Mouse (Mus musculus) heart, adult 2 months (tissue): Measurements from ENCODE around the gene Map3k10. TPM values are rescaled to one million over a fixed set of nuclear protein-coding genes. Genes with fewer than 3 reads are reported as not detected.

Source experiments
- DNase-seq, 2 experiments: peaks; one replicate each; pipeline ENCODE4 v3.0.0; 2021
- H3K27ac ChIP-seq: fragments of 200-600 bp; 2 replicates; pipeline ENCODE4 v1.8.1; 2022
- H3K27me3 ChIP-seq: fragments of 200-500 bp; 2 replicates; pipeline ENCODE4 v1.6.1; 2012; ENCODE audit warnings: mild to moderate bottlenecking, low read length, inconsistent platforms, mixed read lengths; ENCODE audit not compliant: control insufficient read depth, insufficient read depth
- H3K36me3 ChIP-seq: fragments of 200-500 bp; 2 replicates; pipeline ENCODE4 v1.6.1; 2012; ENCODE audit warnings: low read length, inconsistent platforms; ENCODE audit not compliant: control insufficient read depth, insufficient read depth
- H3K4me1 ChIP-seq: fragments of 200-500 bp; 2 replicates; pipeline ENCODE4 v1.6.1; 2011; ENCODE audit warnings: low read length; ENCODE audit not compliant: control insufficient read depth, insufficient read depth
- H3K4me3 ChIP-seq: fragments of 200-600 bp; 2 replicates; pipeline ENCODE4 v1.8.1; 2022
- H3K79me2 ChIP-seq: fragments of 200-500 bp; replicated peaks from 2 replicates; pipeline ENCODE4 v1.6.1; 2012; ENCODE audit warnings: mild to moderate bottlenecking, inconsistent platforms, low read length, moderate library complexity, mixed read lengths; ENCODE audit not compliant: control insufficient read depth, insufficient read depth
- H3K9ac ChIP-seq: fragments of 200-500 bp; 2 replicates; pipeline ENCODE4 v1.6.1; 2012; ENCODE audit warnings: low read depth, mild to moderate bottlenecking, control low read depth, inconsistent platforms, low read length, mixed read lengths
- CTCF ChIP-seq: fragments of 200-600 bp; IDR thresholded peaks from 2 replicates; pipeline ENCODE4 v1.8.1; 2022; ENCODE audit warnings: antibody characterized with exemption, mild to moderate bottlenecking, moderate library complexity
- EP300 ChIP-seq: fragments of 200-500 bp; IDR thresholded peaks from 2 replicates; pipeline ENCODE4 v1.6.1; 2011; ENCODE audit warnings: low read depth, low read length, control low read depth; ENCODE audit not compliant: insufficient read depth
- POLR2A ChIP-seq: fragments of 200-500 bp; IDR thresholded peaks from 2 replicates; pipeline ENCODE4 v1.6.1; 2011; ENCODE audit warnings: mild to moderate bottlenecking, low read depth, low read length, control low read depth; ENCODE audit not compliant: insufficient read depth
- WGBS: fragments of 180-500 bp; shearing (Covaris S2); methylation state at CpG from one replicate; pipeline ENCODE4 v1.1.7; 2018; 5-methylcytosine and 5-hydroxymethylcytosine counted together
- intact Hi-C: fragments of 180-260 bp; cut with DNase I; formaldehyde crosslinking; loops from one replicate; pipeline ENCODE4 v1.15.1; 2025
- polyA plus RNA-seq: library from polyadenylated mRNA; depleted of rRNA; stranded (reverse); fragments of >200 nt; gene quantifications from 2 replicates; pipeline ENCODE4 v1.2.3, GENCODE M21; 2012
- total RNA-seq, 2 experiments: library from RNA; stranded (reverse); gene quantifications; 2 replicates each; pipeline ENCODE4 v1.2.3; 2021

The Map3k10 gene
- total and polyA plus RNA-seq, 3 experiments = 14.6 to 21.7 (median 20.6) TPM

DNA sequence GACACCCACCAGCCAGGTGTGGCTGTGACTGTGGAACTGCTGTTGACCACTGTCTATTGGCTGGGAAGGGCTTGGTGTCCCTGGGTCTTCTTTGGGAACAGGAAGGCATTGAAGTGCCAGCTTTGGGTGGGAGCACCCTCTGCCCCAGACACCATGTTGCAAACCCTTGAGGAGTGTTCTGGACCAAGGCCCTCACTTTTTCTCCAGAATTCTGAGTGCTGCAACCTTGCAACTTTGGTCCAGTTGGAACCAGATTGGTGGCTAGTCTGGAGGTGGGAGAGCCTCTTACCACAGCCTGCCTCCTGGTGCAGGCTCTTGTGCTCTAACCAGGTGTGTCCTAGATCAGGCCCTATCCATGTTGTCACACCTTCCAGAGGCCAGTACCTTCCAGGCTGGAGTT lies 49.4 kb downstream of the Map3k10 start:
- no peaks in the 10 kb centered on the region for H3K79me2 ChIP-seq
- H3K4me1 ChIP-seq = peaks cover 2% of the 10 kb centered on the region; the same call in 1 of the 2 replicates
- TF ChIP-seq EP300 = no peak
- TF ChIP-seq POLR2A = no peak
- TF ChIP-seq CTCF = no peak
- H3K27me3 ChIP-seq = no peaks in the 10 kb centered on the region
- no peak overlapping the region for H3K27ac ChIP-seq
- no peak overlapping the region for H3K9ac ChIP-seq
- no peak overlapping the region for H3K4me3 ChIP-seq
- no peaks in the 10 kb centered on the region for H3K36me3 ChIP-seq
- no peak for DNase-seq
- intact Hi-C loops = no loop called here

DNA sequence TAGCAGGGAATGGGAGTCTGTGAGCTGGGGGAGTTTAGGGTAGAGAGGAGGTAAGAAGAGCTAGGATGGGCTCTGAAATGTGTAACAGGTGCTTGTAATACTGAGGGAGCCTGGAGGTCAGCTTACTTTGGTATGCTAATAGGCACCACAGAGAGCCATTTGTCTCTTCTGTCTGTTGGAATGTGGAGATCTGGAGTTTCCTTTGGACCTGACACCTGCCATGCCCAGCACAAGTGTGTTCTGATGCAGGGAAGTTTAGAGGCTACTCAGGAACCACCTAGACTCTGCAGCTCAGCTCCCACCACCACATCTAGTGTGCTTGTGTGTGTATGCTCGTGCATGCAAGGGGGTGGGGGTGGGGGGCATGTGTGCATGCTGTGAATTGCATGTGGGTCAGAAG lies 52.2 kb downstream of the Map3k10 start:
- no peaks in the 10 kb centered on the region for H3K79me2 ChIP-seq
- H3K36me3 ChIP-seq = no peaks in the 10 kb centered on the region
- TF ChIP-seq EP300 (no peak), CTCF (no peak), POLR2A (no peak)
- WGBS = 80% methylated on average over 1 of the region's 1 CpGs
- H3K4me3 ChIP-seq = no peak overlapping the region
- no peaks in the 10 kb centered on the region for H3K27me3 ChIP-seq
- no peak for DNase-seq
- H3K27ac ChIP-seq = no peak overlapping the region
- no peaks in the 10 kb centered on the region for H3K4me1 ChIP-seq
- H3K9ac ChIP-seq = no peak overlapping the region
- intact Hi-C loops = no loop called here

DNA sequence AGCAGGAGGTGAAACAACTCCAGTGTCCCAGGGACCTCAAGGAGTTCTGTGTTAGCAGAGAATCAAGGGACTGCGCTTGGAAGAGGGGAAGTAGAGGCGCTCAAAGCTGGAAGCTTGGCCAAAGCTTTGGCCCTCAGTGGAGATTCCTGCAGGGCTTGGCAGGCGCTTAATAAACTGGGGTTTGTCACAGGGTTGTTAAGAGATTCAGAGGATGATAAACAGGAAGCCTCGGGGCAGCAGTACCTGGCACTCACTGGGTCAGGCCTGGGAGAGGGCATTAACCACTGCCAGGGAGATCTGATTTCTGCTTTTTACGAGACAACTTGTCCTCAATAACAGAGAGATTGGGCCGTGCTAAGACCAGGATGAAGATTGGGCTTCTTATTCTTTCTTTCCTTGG lies 53.4 kb downstream of the Map3k10 start:
- no peaks in the 10 kb centered on the region for H3K4me1 ChIP-seq
- DNase-seq = no peak
- H3K79me2 ChIP-seq = no peaks in the 10 kb centered on the region
- TF ChIP-seq POLR2A (no peak), CTCF (no peak), EP300 (no peak)
- H3K9ac ChIP-seq = no peak overlapping the region
- H3K27ac ChIP-seq = no peak overlapping the region
- intact Hi-C loops = no loop called here
- H3K27me3 ChIP-seq = no peaks in the 10 kb centered on the region
- no peaks in the 10 kb centered on the region for H3K36me3 ChIP-seq
- no peak overlapping the region for H3K4me3 ChIP-seq
- WGBS = 78% methylated on average over 6 of the region's 6 CpGs

DNA sequence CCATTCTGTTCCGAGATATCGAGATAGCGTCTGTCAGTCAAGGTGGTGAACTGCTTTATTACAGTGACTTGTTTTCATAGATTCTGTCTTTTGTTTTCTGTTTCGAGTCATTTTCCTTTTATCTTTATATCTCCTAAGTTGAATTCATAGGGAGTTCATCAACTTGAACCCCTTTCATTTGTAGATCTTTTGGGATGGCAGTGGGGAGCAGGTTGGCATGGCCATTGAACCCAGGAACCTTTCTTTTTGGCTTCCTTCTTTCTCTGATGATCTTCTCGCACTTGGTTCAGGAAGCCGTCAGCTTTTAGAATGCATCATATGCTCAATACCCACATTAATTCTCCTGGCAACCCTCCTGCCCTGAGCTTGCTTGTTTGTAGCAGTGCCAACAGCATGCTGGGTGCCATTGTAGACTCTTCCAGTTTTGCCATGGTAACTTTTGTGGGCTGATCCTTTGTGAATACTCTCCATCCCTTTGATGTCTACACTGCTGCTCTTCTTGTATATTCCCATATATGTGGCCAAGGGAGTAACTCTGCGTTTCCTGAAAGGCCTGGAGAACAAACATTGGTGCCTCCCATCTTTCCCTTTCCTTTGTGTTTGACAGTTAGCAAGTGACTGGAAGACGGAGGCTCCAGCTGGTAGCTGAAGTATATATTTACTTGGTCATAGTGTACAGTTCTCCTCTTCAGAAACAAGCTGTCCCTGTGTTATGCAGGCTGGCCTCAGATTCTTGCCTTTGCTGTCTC lies 60.5 kb downstream of the Map3k10 start:
- Histone ChIP-seq H3K27ac (no peak overlapping the region), H3K36me3 (no peaks in the 10 kb centered on the region), H3K27me3 (no peaks in the 10 kb centered on the region), H3K79me2 (peaks cover 5% of the 10 kb centered on the region), H3K9ac (no peak overlapping the region), H3K4me1 (peaks cover 5% of the 10 kb centered on the region), H3K4me3 (no peak overlapping the region)
- WGBS = 62% methylated on average over 8 of the region's 8 CpGs
- no peak for DNase-seq
- intact Hi-C loops = no loop called here
- no peak for TF ChIP-seq CTCF
- no peak for TF ChIP-seq EP300
- no peak for TF ChIP-seq POLR2A

DNA sequence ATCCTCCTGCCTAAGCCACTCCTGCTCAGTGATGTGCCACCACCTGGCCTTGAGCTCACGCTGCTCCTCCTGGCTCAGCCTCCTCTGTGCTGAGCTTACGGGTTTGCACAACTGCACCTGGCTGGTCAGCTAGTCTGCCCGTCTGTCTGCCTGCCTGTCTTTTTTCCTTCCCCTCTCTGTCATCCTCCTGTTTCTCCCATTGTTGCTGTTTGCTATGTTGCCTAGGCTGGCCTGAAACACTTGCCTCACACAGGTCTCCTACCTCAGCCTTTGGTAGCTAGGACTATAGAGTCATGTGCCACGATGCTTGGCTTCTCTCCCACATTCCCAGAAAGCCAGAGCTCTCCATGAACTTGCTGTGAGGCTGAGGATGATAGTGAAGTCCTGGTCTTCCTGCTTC lies 61.5 kb downstream of the Map3k10 start:
- no peak overlapping the region for H3K27ac ChIP-seq
- peaks cover 7% of the 10 kb centered on the region for H3K4me1 ChIP-seq
- intact Hi-C loops = no loop called here
- TF ChIP-seq POLR2A (no peak), CTCF (no peak), EP300 (no peak)
- peaks cover 5% of the 10 kb centered on the region for H3K79me2 ChIP-seq
- no peak overlapping the region for H3K9ac ChIP-seq
- no peak overlapping the region for H3K4me3 ChIP-seq
- H3K36me3 ChIP-seq = no peaks in the 10 kb centered on the region
- WGBS = 64% methylated on average over 4 of the region's 4 CpGs
- H3K27me3 ChIP-seq = no peaks in the 10 kb centered on the region
- DNase-seq = no peak

DNA sequence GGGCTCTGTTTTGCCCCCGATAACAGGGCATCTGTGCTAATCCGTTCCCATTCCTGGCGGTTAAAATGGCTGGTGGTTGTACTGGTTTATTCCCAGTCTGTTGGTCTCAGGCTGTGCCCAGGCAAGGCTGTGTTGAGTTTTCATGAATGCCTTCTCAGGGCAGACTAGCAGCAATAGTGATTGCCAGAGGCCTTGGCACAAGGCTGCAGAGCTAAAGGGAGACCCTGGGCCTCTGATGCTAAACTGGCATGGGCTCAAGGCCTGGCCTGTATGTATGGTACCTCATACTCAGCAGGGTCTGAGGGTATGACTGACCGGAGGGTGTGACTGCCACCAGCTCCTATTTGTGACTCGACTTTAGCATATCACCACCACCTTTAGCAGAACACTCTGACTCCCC lies 63.5 kb downstream of the Map3k10 start:
- Histone ChIP-seq H3K4me3 (no peak overlapping the region), H3K27ac (no peak overlapping the region), H3K9ac (no peak overlapping the region), H3K27me3 (no peaks in the 10 kb centered on the region), H3K4me1 (peaks cover 18% of the 10 kb centered on the region), H3K36me3 (no peaks in the 10 kb centered on the region), H3K79me2 (peaks cover 5% of the 10 kb centered on the region)
- intact Hi-C loops = no loop called here
- TF ChIP-seq POLR2A = no peak
- 91% methylated on average over 5 of the region's 5 CpGs for WGBS
- DNase-seq = no peak
